Mouse (Mus musculus) liver, postnatal 0 days (tissue): ENCODE data around the gene 4930432K21Rik. TPM values are rescaled to one million over a fixed set of nuclear protein-coding genes. Genes with fewer than 3 reads are reported as not detected.

Source experiments
- ATAC-seq: fragments of 200-750 bp; cut with Nextera tagmentation; 2 replicates; pipeline ENCODE4 v1.8.0; 2017; ENCODE audit warnings: mild to moderate bottlenecking, moderate library complexity
- DNase-seq: peaks from one replicate; pipeline ENCODE4 v3.0.0-alpha.2; 2016
- H3K27ac ChIP-seq: fragments of 300-500 bp; sonication (generic); 2 replicates; pipeline ENCODE4 v1.5.1; 2014; ENCODE audit warnings: antibody characterized with exemption, moderate library complexity, mild to moderate bottlenecking, low read depth
- H3K27me3 ChIP-seq: fragments of 300-500 bp; sonication (generic); 2 replicates; pipeline ENCODE4 v1.6.1; 2014; ENCODE audit warnings: low read length, control low read depth, mixed read lengths; ENCODE audit not compliant: insufficient read depth
- H3K36me3 ChIP-seq: fragments of 300-500 bp; sonication (generic); replicated peaks from 2 replicates; pipeline ENCODE4 v1.6.1; 2014; ENCODE audit warnings: mild to moderate bottlenecking, control low read depth, low read length, moderate library complexity, mixed read lengths; ENCODE audit not compliant: insufficient read depth
- H3K4me1 ChIP-seq: fragments of 300-500 bp; sonication (generic); 2 replicates; pipeline ENCODE4 v1.6.1; 2014; ENCODE audit warnings: antibody characterized with exemption, mild to moderate bottlenecking, control low read depth; ENCODE audit not compliant: insufficient read depth
- H3K4me2 ChIP-seq: fragments of 300-500 bp; sonication (generic); 2 replicates; pipeline ENCODE4 v1.6.1; 2014; ENCODE audit warnings: low read depth, mild to moderate bottlenecking, low read length, moderate library complexity, mixed read lengths
- H3K4me3 ChIP-seq: fragments of 300-500 bp; sonication (generic); 2 replicates; pipeline ENCODE4 v1.5.1; 2014; ENCODE audit warnings: low read depth, low read length
- H3K9ac ChIP-seq: fragments of 300-500 bp; sonication (generic); replicated peaks from 2 replicates; pipeline ENCODE4 v1.6.1; 2014; ENCODE audit warnings: mild to moderate bottlenecking, moderate library complexity
- H3K9me3 ChIP-seq: fragments of 300-500 bp; sonication (generic); 2 replicates; pipeline ENCODE4 v1.6.1; 2016; ENCODE audit warnings: mild to moderate bottlenecking, control low read depth, low read length, mixed read lengths
- CTCF ChIP-seq: sonication (generic); IDR thresholded peaks from 2 replicates; pipeline ENCODE4 v1.5.1; 2016; ENCODE audit warnings: antibody characterized with exemption, low read depth
- EP300 ChIP-seq: IDR thresholded peaks from 2 replicates; pipeline ENCODE4 v1.6.1; 2016; ENCODE audit warnings: antibody characterized with exemption, low read depth, mild to moderate bottlenecking
- WGBS: fragments of 180-500 bp; shearing (Covaris S2); extraction: QIAGEN DNeasy Blood & Tissue Kit; methylation state at CpG from one replicate; pipeline ENCODE4 v1.1.7; 2014; ENCODE audit not compliant: insufficient replicate concordance; 5-methylcytosine and 5-hydroxymethylcytosine counted together
- polyA plus RNA-seq: library from polyadenylated mRNA; unstranded; fragments of >200 nt; fragmentation: Nextera tagmentation; extraction: Ambion mirVana; gene quantifications from 2 replicates; pipeline ENCODE4 v1.2.1, GENCODE M21; 2015

The 4930432K21Rik gene
- polyA plus RNA-seq, 1 experiment from 2014 or later, result 0.29 TPM

DNA sequence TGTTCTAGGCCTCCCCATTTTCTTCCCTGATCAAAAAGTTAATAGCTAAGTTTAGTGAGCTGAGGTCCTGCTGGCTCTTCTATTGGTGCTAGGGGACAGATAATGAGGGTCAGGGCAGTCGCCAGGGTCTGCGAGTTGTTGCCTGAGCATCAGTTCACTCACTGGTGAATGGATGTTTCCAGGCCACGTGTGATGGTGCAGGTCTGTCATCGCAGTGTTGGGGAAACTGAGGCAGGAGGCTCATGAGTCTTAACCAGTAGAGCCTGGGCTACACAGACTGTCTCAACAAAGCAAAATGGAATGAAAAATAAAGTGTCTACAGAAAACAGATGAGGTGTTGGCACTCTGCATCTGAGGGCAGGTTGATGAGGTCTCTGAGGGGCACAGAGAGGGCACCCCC is 51.0 kb downstream of the 4930432K21Rik start:
- Histone ChIP-seq H3K27me3 (peaks cover 9% of the 10 kb centered on the region; the same call in 1 of the 2 replicates), H3K27ac (peak overlapping the region; percentile 79), H3K4me1 (peaks cover 61% of the 10 kb centered on the region), H3K9ac (no peak overlapping the region), H3K36me3 (no peaks in the 10 kb centered on the region), H3K4me2 (peak overlapping the region; percentile 80), H3K9me3 (no peaks in the 10 kb centered on the region), H3K4me3 (no peak overlapping the region)
- ATAC-seq (no peak), DNase-seq (no peak)
- no peak for TF ChIP-seq CTCF
- no peak for TF ChIP-seq EP300
- 42% methylated on average over 4 of the region's 4 CpGs for WGBS

GRCm38 (mm10) chr8:84199348-84200125 is 51.7 kb downstream of the 4930432K21Rik start:
- no peaks in the 10 kb centered on the region for H3K9me3 ChIP-seq
- no peak overlapping the region for H3K4me2 ChIP-seq
- DNase-seq (no peak), ATAC-seq (no peak)
- H3K9ac ChIP-seq, result no peak overlapping the region
- H3K36me3 ChIP-seq, result no peaks in the 10 kb centered on the region
- peak overlapping the region; percentile 79; the same call in 1 of the 2 replicates for H3K27ac ChIP-seq
- peaks cover 64% of the 10 kb centered on the region for H3K4me1 ChIP-seq
- H3K4me3 ChIP-seq, result no peak overlapping the region
- peaks cover 9% of the 10 kb centered on the region; the same call in 1 of the 2 replicates for H3K27me3 ChIP-seq
- WGBS, result 44% methylated on average over 11 of the region's 11 CpGs
- TF ChIP-seq CTCF (no peak), EP300 (no peak)

- H3K4me1 ChIP-seq, result peaks cover 64% of the 10 kb centered on the region
- H3K27me3 ChIP-seq, result peaks cover 9% of the 10 kb centered on the region; the same call in 1 of the 2 replicates
- DNase-seq (no peak), ATAC-seq (no peak)
- H3K4me3 ChIP-seq, result peak overlapping the region; percentile 67
- TF ChIP-seq EP300 (no peak), CTCF (no peak)
- peak overlapping the region; percentile 95 for H3K27ac ChIP-seq
- H3K36me3 ChIP-seq, result no peaks in the 10 kb centered on the region
- no peaks in the 10 kb centered on the region for H3K9me3 ChIP-seq
- peak overlapping the region; percentile 86; the same call in 1 of the 2 replicates for H3K9ac ChIP-seq
- WGBS, result 20% methylated on average over 8 of the region's 8 CpGs
- H3K4me2 ChIP-seq, result peak overlapping the region; percentile 91
Measured at GRCm38 (mm10) chr8:84200126-84200555, 52.3 kb downstream of the 4930432K21Rik start.

- peak overlapping the region; percentile 91 for H3K4me2 ChIP-seq
- H3K9me3 ChIP-seq, result no peaks in the 10 kb centered on the region
- TF ChIP-seq CTCF (no peak), EP300 (no peak)
- DNase-seq (peak; percentile 77), ATAC-seq (peak; percentile 7; the same call in 1 of the 2 replicates)
- WGBS, result 3% methylated on average over 52 of the region's 70 CpGs
- peak overlapping the region; percentile 86 for H3K9ac ChIP-seq
- peaks cover 9% of the 10 kb centered on the region; the same call in 1 of the 2 replicates for H3K27me3 ChIP-seq
- H3K36me3 ChIP-seq, result 0 out of 2 replicates have a peak, but pooled peaks cover 3% of the 10 kb centered on the region
- peak overlapping the region; percentile 67 for H3K4me3 ChIP-seq
- H3K27ac ChIP-seq, result peak overlapping the region; percentile 95
- peaks cover 64% of the 10 kb centered on the region for H3K4me1 ChIP-seq
Measured at GRCm38 (mm10) chr8:84200652-84201544, 53.1 kb downstream of the 4930432K21Rik start.

DNA sequence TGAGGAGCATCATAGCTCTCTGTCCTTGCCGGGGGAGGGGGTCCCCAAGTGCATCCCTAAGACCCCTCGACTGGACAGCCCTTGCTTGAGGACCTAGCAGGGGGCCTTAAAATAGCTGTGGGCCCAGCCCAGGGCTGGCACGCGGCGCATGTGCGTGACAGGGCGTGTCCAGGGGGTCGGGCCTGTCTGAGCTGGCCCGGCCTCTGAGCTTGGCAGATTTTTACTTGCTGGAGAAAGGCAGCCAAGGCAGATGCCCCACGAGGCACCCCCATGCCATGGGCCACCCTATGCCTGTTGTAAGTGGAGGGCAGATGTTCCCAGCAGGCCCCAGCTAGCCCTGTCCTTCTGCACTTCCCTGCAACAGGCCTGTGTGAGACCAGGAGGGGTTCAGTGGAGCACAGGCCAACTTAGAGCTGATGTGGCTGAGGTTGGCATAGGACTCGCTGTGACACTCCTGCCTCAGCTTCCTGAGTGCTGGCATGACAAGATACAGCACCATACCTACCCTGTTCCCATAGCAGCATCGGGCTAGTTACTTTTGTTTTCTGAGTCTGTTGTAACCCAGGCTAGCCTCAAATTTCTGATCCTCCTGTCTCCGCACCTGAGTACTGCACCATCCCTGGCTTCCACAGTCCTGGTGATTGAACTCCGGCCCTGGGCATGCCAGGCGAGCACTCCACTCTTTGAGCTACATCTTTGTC is 53.9 kb downstream of the 4930432K21Rik start:
- H3K27me3 ChIP-seq, result peaks cover 9% of the 10 kb centered on the region; the same call in 1 of the 2 replicates
- H3K4me3 ChIP-seq, result peak overlapping the region; percentile 67
- no peak for TF ChIP-seq EP300
- TF ChIP-seq CTCF, result no peak
- peak overlapping the region; percentile 95 for H3K27ac ChIP-seq
- 0 out of 2 replicates have a peak, but pooled peaks cover 3% of the 10 kb centered on the region for H3K36me3 ChIP-seq
- H3K4me2 ChIP-seq, result peak overlapping the region; percentile 91
- DNase-seq, result peak; percentile 62
- WGBS, result 26% methylated on average over 15 of the region's 15 CpGs
- peaks cover 64% of the 10 kb centered on the region for H3K4me1 ChIP-seq
- H3K9ac ChIP-seq, result peak overlapping the region; percentile 86
- ATAC-seq, result no peak
- no peaks in the 10 kb centered on the region for H3K9me3 ChIP-seq
